Mouse (Mus musculus) heart, embryonic 14.5 days (tissue): Measurements from ENCODE around the gene Anks1. TPM values are rescaled to one million over a fixed set of nuclear protein-coding genes. Genes with fewer than 3 reads are reported as not detected.
A peak's percentile ranks its signal among the peaks of the same experiment; 100 is the strongest.

Experiments used
- ATAC-seq: fragments of 200-750 bp; cut with Nextera tagmentation; 2 replicates; pipeline ENCODE4 v1.8.0; 2017; ENCODE audit warnings: low read depth, moderate TSS enrichment; ENCODE audit not compliant: insufficient number of reproducible peaks, insufficient read depth, low FRiP score
- H3K27ac ChIP-seq, 2 experiments: fragments of 200-500 bp in 1 of 2; fragments of 300-500 bp in 1 of 2; sonication (generic) in 1 of 2; replicated peaks in 1 of 2; 2 replicates each; pipeline ENCODE4 v1.5.1; 2012 to 2014; ENCODE audit warnings: low read depth in 2 of 2, low read length in 2 of 2, control low read depth in 1 of 2, mild to moderate bottlenecking in 1 of 2, mixed read lengths in 1 of 2; ENCODE audit not compliant: control insufficient read depth in 1 of 2, insufficient read depth in 1 of 2
- H3K27me3 ChIP-seq: fragments of 300-500 bp; sonication (generic); 2 replicates; pipeline ENCODE4 v1.6.1; 2014; ENCODE audit warnings: mild to moderate bottlenecking, low read length, control low read depth; ENCODE audit not compliant: control insufficient read depth, insufficient read depth
- H3K36me3 ChIP-seq: fragments of 300-500 bp; sonication (generic); 2 replicates; pipeline ENCODE4 v1.6.1; 2014; ENCODE audit warnings: mild to moderate bottlenecking, control low read depth, low read length, mixed read lengths; ENCODE audit not compliant: control insufficient read depth, insufficient read depth
- H3K4me1 ChIP-seq, 2 experiments: fragments of 200-500 bp in 1 of 2; fragments of 300-500 bp in 1 of 2; sonication (generic) in 1 of 2; 2 replicates each; pipeline ENCODE4 v1.6.1; 2012 to 2014; ENCODE audit warnings: low read length in 2 of 2, control low read depth in 1 of 2, mixed read lengths in 1 of 2; ENCODE audit not compliant: control insufficient read depth in 2 of 2, insufficient read depth in 2 of 2
- H3K4me2 ChIP-seq: fragments of 300-500 bp; sonication (generic); 2 replicates; pipeline ENCODE4 v1.6.1; 2014; ENCODE audit warnings: mild to moderate bottlenecking, low read length
- H3K4me3 ChIP-seq, 2 experiments: fragments of 200-500 bp in 1 of 2; fragments of 300-500 bp in 1 of 2; sonication (generic) in 1 of 2; 2 replicates each; pipeline ENCODE4 v1.5.1; 2012 to 2014; ENCODE audit warnings: low read length in 2 of 2, mild to moderate bottlenecking in 2 of 2, control low read depth in 1 of 2, low read depth in 1 of 2, moderate library complexity in 1 of 2; ENCODE audit not compliant: control insufficient read depth in 1 of 2, insufficient read depth in 1 of 2
- H3K9ac ChIP-seq: fragments of 300-500 bp; sonication (generic); 2 replicates; pipeline ENCODE4 v1.6.1; 2014; ENCODE audit warnings: mild to moderate bottlenecking, low read length
- H3K9me3 ChIP-seq: fragments of 300-500 bp; sonication (generic); 2 replicates; pipeline ENCODE4 v1.6.1; 2016; ENCODE audit warnings: low read length, control low read depth; ENCODE audit not compliant: control insufficient read depth
- WGBS: fragments of 180-500 bp; shearing (Covaris S2); extraction: QIAGEN DNeasy Blood & Tissue Kit; methylation state at CpG from one replicate; pipeline ENCODE4 v1.1.7; 2014; 5-methylcytosine and 5-hydroxymethylcytosine counted together
- polyA plus RNA-seq: library from polyadenylated mRNA; unstranded; fragments of >200 nt; fragmentation: Nextera tagmentation; extraction: Ambion mirVana; gene quantifications from 2 replicates; pipeline ENCODE4 v1.2.1, GENCODE M21; 2014

Gene Anks1
- polyA plus RNA-seq, 1 experiment from 2014 or later: 11.8 TPM

- Histone ChIP-seq H3K4me2 (no peak overlapping the region), H3K27ac (no peak overlapping the region), H3K9me3 (no peaks in the 10 kb centered on the region), H3K9ac (no peak overlapping the region), H3K27me3 (no peaks in the 10 kb centered on the region), H3K36me3 (peaks cover 13% of the 10 kb centered on the region; the same call in 1 of the 2 replicates), H3K4me1 (peaks cover 2 to 24% of the 10 kb centered on the region in 2 experiments), H3K4me3 (no peak overlapping the region)
- no peak for ATAC-seq
- WGBS: 86% methylated on average over 7 of the region's 7 CpGs
Observed at GRCm38 (mm10) chr17:27911371-27911770, 2.3 kb downstream of the Anks1 start.

GRCm38 (mm10) chr17:27914742-27915141, 5.6 kb downstream of the Anks1 start:
- H3K36me3 ChIP-seq: peaks cover 13% of the 10 kb centered on the region; the same call in 1 of the 2 replicates
- H3K9ac ChIP-seq: no peak overlapping the region
- no peaks in the 10 kb centered on the region for H3K9me3 ChIP-seq
- no peak overlapping the region for H3K4me3 ChIP-seq
- H3K4me1 ChIP-seq: peaks cover 2 to 22% of the 10 kb centered on the region in 2 experiments
- no peak for ATAC-seq
- H3K27me3 ChIP-seq: no peaks in the 10 kb centered on the region
- H3K4me2 ChIP-seq: no peak overlapping the region
- whole genome bisulfite sequencing: 76% methylated on average over 4 of the region's 4 CpGs
- no peak overlapping the region for H3K27ac ChIP-seq

GRCm38 (mm10) chr17:27916366-27916765, 7.3 kb downstream of the Anks1 start:
- Histone ChIP-seq H3K4me2 (no peak overlapping the region), H3K9ac (no peak overlapping the region), H3K27ac (0 out of 4 replicates have a peak overlapping the region, but pooled peaks of 1 of the 2 experiments have one; percentile 17), H3K36me3 (peaks cover 13% of the 10 kb centered on the region; the same call in 1 of the 2 replicates), H3K27me3 (no peaks in the 10 kb centered on the region), H3K4me1 (peaks cover 2 to 18% of the 10 kb centered on the region in 2 experiments; a peak in 3 of 4 replicates), H3K9me3 (no peaks in the 10 kb centered on the region), H3K4me3 (no peak overlapping the region)
- ATAC-seq: no peak
- 45% methylated on average over 4 of the region's 4 CpGs for whole genome bisulfite sequencing

GRCm38 (mm10) chr17:27920676-27921075, 11.6 kb downstream of the Anks1 start:
- no peak overlapping the region for H3K4me2 ChIP-seq
- no peaks in the 10 kb centered on the region for H3K27me3 ChIP-seq
- H3K9me3 ChIP-seq: no peaks in the 10 kb centered on the region
- H3K9ac ChIP-seq: no peak overlapping the region
- no peak for ATAC-seq
- peaks cover 5 to 24% of the 10 kb centered on the region in 2 experiments; a peak in 3 of 4 replicates for H3K4me1 ChIP-seq
- no peak overlapping the region for H3K27ac ChIP-seq
- no peak overlapping the region for H3K4me3 ChIP-seq
- 77% methylated on average over 4 of the region's 4 CpGs for WGBS
- H3K36me3 ChIP-seq: no peaks in the 10 kb centered on the region

- Histone ChIP-seq H3K27ac (no peak overlapping the region), H3K27me3 (no peaks in the 10 kb centered on the region), H3K4me3 (no peak overlapping the region), H3K9ac (no peak overlapping the region), H3K4me2 (no peak overlapping the region), H3K9me3 (no peaks in the 10 kb centered on the region), H3K36me3 (no peaks in the 10 kb centered on the region), H3K4me1 (peaks cover 15 to 37% of the 10 kb centered on the region in 2 experiments)
- WGBS: 76% methylated on average over 11 of the region's 11 CpGs
- ATAC-seq: no peak
Observed at GRCm38 (mm10) chr17:27922174-27922712, 13.1 kb downstream of the Anks1 start.

GRCm38 (mm10) chr17:27925054-27925453, 15.9 kb downstream of the Anks1 start:
- no peaks in the 10 kb centered on the region for H3K36me3 ChIP-seq
- H3K9ac ChIP-seq: no peak overlapping the region
- H3K9me3 ChIP-seq: no peaks in the 10 kb centered on the region
- no peak overlapping the region for H3K27ac ChIP-seq
- ATAC-seq: no peak
- H3K4me3 ChIP-seq: no peak overlapping the region
- 84% methylated on average over 4 of the region's 4 CpGs for WGBS
- H3K4me2 ChIP-seq: no peak overlapping the region
- no peaks in the 10 kb centered on the region for H3K27me3 ChIP-seq
- H3K4me1 ChIP-seq: peaks cover 17 to 29% of the 10 kb centered on the region in 2 experiments

- ATAC-seq: no peak
- 74% methylated on average over 7 of the region's 7 CpGs for WGBS
Observed at GRCm38 (mm10) chr17:27925504-27925903, 16.4 kb downstream of the Anks1 start.

GRCm38 (mm10) chr17:27930291-27930690, 21.2 kb downstream of the Anks1 start:
- peaks cover 13 to 28% of the 10 kb centered on the region in 2 experiments for H3K4me1 ChIP-seq
- no peaks in the 10 kb centered on the region for H3K36me3 ChIP-seq
- no peaks in the 10 kb centered on the region for H3K27me3 ChIP-seq
- no peak overlapping the region for H3K27ac ChIP-seq
- no peak overlapping the region for H3K4me3 ChIP-seq
- no peak for ATAC-seq
- H3K9ac ChIP-seq: no peak overlapping the region
- 89% methylated on average over 5 of the region's 5 CpGs for WGBS
- H3K9me3 ChIP-seq: no peaks in the 10 kb centered on the region
- no peak overlapping the region for H3K4me2 ChIP-seq

More at GRCm38 (mm10) chr17:27925504-27925903, 16.4 kb downstream of the Anks1 start:
- no peaks in the 10 kb centered on the region for H3K27me3 ChIP-seq
- no peaks in the 10 kb centered on the region for H3K36me3 ChIP-seq
- H3K4me3 ChIP-seq: no peak overlapping the region
- peaks cover 15 to 25% of the 10 kb centered on the region in 2 experiments for H3K4me1 ChIP-seq
- H3K9me3 ChIP-seq: no peaks in the 10 kb centered on the region
- no peak overlapping the region for H3K4me2 ChIP-seq
- H3K9ac ChIP-seq: no peak overlapping the region
- H3K27ac ChIP-seq: no peak overlapping the region
